Mouse (Mus musculus): ENCODE data around the gene C1qtnf2.

GRCm38 (mm10) chr11:43443183-43443582 lies 30.9 kb upstream of the C1qtnf2 start:
- TF ChIP-seq GATA1 (IDR thresholded peaks at IDR 0.05; ENCODE audit: borderline replicate concordance, low read length) (no peak), FLI1 (IDR thresholded peaks at IDR 0.05; ENCODE audit: low read length) (no peak)
